Mouse (Mus musculus) embryonic facial prominence, embryonic 11.5 days (tissue): ENCODE results near the gene Hoxa13. TPM values are rescaled to one million over a fixed set of nuclear protein-coding genes. Genes with fewer than 3 reads are reported as not detected.

ENCODE experiments used
- ATAC-seq: fragments of 200-750 bp; cut with Nextera tagmentation; replicated peaks from 2 replicates; pipeline ENCODE4 v1.8.0; 2017; ENCODE audit warnings: low read depth; ENCODE audit not compliant: insufficient number of reproducible peaks, low FRiP score, low TSS enrichment
- DNase-seq: peaks from one replicate; pipeline ENCODE4 v3.0.0-alpha.2; 2015; ENCODE audit warnings: low spot score
- H3K27ac ChIP-seq: fragments of 300-500 bp; sonication (generic); replicated peaks from 2 replicates; pipeline ENCODE4 v1.5.1; 2014; ENCODE audit warnings: mild to moderate bottlenecking, low read depth, low read length, control low read depth
- H3K27me3 ChIP-seq: fragments of 300-500 bp; sonication (generic); 2 replicates; pipeline ENCODE4 v1.6.1; 2014; ENCODE audit warnings: mild to moderate bottlenecking, low read length, moderate library complexity, mixed read lengths; ENCODE audit not compliant: control insufficient read depth, insufficient read depth
- H3K36me3 ChIP-seq: fragments of 300-500 bp; sonication (generic); replicated peaks from 2 replicates; pipeline ENCODE4 v1.6.1; 2014; ENCODE audit warnings: low read depth, mild to moderate bottlenecking, low read length, moderate library complexity, mixed read lengths; ENCODE audit not compliant: control insufficient read depth, insufficient read depth
- H3K4me1 ChIP-seq: fragments of 300-500 bp; sonication (generic); 2 replicates; pipeline ENCODE4 v1.6.1; 2014; ENCODE audit warnings: low read length, mixed read lengths; ENCODE audit not compliant: control insufficient read depth, insufficient read depth
- H3K4me2 ChIP-seq: fragments of 300-500 bp; sonication (generic); 2 replicates; pipeline ENCODE4 v1.6.1; 2014; ENCODE audit warnings: low read depth, mild to moderate bottlenecking, control low read depth, low read length, moderate library complexity
- H3K4me3 ChIP-seq: fragments of 300-500 bp; sonication (generic); 2 replicates; pipeline ENCODE4 v1.5.1; 2014; ENCODE audit warnings: low read depth, low read length, control low read depth
- H3K9ac ChIP-seq: fragments of 300-500 bp; sonication (generic); replicated peaks from 2 replicates; pipeline ENCODE4 v1.6.1; 2014; ENCODE audit warnings: mild to moderate bottlenecking, control low read depth, low read length
- H3K9me3 ChIP-seq: fragments of 300-500 bp; sonication (generic); replicated peaks from 2 replicates; pipeline ENCODE4 v1.6.1; 2016; ENCODE audit warnings: mild to moderate bottlenecking, low read length, inconsistent platforms, mixed read lengths; ENCODE audit not compliant: control insufficient read depth
- WGBS: fragments of 180-500 bp; shearing (Covaris S2); extraction: QIAGEN DNeasy Blood & Tissue Kit; methylation state at CpG from one replicate; pipeline ENCODE4 v1.1.7; 2014; 5-methylcytosine and 5-hydroxymethylcytosine counted together
- polyA plus RNA-seq: library from polyadenylated mRNA; unstranded; fragments of >200 nt; fragmentation: Nextera tagmentation; extraction: Ambion mirVana; gene quantifications from 2 replicates; pipeline ENCODE4 v1.2.1, GENCODE M21; 2014

Gene Hoxa13
- polyA plus RNA-seq, 1 experiment from 2014 or later: not detected

DNA sequence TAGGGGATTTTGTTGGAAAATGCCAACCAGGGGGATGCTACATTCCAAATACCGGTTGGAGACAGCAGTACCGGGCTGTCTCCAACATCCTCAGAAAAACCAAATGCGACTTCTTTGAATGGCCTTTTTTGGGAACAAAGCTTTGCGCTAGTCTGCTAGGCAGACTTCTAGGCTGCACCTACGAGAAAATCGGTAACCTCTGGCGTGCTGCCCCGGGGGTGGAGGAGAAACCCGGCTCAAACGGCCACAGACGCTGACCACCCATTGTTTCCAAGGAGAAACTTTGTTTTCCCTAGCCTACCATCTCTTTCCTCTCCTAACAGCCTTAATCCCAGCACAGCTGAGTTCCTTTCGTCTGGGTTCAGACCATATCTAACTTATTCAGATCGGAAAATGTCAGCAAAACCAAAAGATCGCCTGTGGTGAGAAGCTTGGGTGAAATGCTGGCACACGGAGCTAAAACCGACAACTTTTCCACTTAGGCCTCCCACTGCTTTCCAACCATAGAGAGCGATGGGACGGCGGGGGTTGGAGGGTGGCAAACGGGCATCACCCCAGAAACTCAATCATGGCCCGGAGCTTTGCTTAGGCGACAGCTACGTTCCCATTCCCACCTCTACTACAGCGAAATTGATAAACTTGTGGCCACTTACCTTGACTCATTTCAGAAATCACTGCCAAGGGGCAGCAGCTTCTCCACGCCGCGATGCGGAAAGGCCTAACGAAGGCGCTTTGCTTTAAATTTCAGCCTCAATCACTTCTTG is 20.9 kb downstream of the Hoxa13 start:
- Histone ChIP-seq H3K4me1 (0 out of 2 replicates have a peak, but pooled peaks cover 3% of the 10 kb centered on the region), H3K9ac (no peak overlapping the region), H3K4me3 (no peak overlapping the region), H3K9me3 (no peaks in the 10 kb centered on the region), H3K4me2 (no peak overlapping the region), H3K27me3 (peaks cover 91% of the 10 kb centered on the region), H3K36me3 (no peaks in the 10 kb centered on the region), H3K27ac (no peak overlapping the region)
- 1% methylated on average over 30 of the region's 30 CpGs for WGBS
- DNase-seq (no peak), ATAC-seq (no peak)

DNA sequence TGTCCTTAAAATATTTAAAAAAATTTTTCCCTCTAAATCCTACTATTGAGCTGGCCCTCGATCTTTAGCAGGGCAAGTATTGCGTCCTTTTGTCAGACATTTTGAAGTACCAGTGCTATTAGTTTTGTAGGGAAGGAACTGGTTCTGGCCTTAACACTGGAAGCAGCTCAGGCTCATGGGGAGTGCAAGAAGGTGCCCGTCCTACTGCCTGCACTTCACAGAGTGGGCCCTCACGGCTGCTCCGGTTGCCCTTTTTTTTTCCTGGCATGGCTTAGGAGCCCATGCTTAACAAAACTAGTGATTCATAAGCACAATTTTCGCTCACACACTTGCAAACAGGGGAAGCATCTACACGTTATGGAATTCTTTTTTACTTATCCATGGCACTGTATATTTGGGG is 21.7 kb downstream of the Hoxa13 start:
- H3K27me3 ChIP-seq: peaks cover 93% of the 10 kb centered on the region
- no peak overlapping the region for H3K4me2 ChIP-seq
- DNase-seq (no peak), ATAC-seq (no peak)
- 0 out of 2 replicates have a peak, but pooled peaks cover 3% of the 10 kb centered on the region for H3K4me1 ChIP-seq
- 3% methylated on average over 7 of the region's 7 CpGs for WGBS
- H3K36me3 ChIP-seq: no peaks in the 10 kb centered on the region
- H3K9me3 ChIP-seq: no peaks in the 10 kb centered on the region
- no peak overlapping the region for H3K9ac ChIP-seq
- H3K27ac ChIP-seq: no peak overlapping the region
- H3K4me3 ChIP-seq: no peak overlapping the region

DNA sequence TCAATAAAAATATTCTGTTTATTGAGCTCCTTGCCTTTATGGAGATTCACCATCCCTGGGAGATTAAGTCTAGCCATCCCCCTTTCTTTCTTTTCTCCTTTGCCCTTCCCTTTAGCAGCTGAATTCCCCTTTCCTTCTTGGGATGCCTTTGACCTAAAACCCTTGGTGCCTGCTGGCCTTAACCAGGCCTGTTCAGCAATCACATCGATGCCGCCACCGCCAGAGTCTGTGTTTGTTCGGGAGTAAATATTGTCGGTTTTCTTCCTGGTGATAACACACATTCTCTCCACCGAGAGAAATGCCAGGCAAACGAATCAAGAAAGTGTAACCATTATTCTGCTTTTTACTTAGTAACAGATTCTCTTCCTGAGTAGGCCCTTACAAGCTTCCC is 22.5 kb downstream of the Hoxa13 start:
- Histone ChIP-seq H3K27ac (no peak overlapping the region), H3K36me3 (no peaks in the 10 kb centered on the region), H3K27me3 (peaks cover 93% of the 10 kb centered on the region), H3K9ac (no peak overlapping the region), H3K4me1 (0 out of 2 replicates have a peak, but pooled peaks cover 3% of the 10 kb centered on the region), H3K4me3 (no peak overlapping the region), H3K9me3 (no peaks in the 10 kb centered on the region), H3K4me2 (no peak overlapping the region)
- no peak for DNase-seq
- WGBS: 2% methylated on average over 7 of the region's 7 CpGs
- ATAC-seq: no peak

DNA sequence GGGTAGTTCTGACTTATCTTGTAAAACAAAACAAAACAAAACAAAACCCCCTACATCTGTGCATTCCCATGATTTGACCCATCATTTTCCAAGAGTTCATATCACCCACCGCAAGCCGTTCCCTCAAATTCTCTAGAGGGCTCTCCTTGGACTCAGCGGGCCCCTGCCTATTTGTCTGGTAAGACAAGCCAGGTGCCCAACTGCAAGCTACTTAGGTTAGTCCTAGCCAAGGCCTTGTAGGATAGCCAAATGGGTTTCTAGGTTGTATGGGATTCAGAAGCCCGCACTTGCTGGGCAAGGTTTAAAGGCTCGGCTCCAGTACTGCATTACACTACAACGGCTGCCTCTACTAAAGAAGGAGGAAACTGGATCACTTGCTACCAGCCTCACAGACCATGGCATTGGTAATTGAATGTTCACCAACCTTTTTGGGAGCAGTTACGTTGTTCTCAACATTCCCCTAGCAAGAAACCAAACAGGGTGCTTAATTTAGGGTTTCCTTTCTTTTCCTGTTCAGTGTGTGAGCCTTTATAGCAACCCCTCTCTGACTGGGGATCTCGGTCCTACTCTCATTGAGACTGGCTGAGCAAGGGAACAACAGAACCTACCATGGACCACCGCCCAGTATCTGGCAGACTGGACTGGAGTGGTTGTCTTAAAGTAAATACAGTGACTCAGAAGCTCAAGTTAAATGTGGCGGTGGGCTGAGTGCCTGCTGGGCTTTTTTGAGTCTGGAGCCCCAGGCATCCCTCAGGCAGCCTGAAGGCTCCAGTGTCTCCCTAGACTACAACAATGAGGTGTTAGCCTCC is 23.1 kb downstream of the Hoxa13 start:
- no peaks in the 10 kb centered on the region for H3K9me3 ChIP-seq
- no peak overlapping the region for H3K4me3 ChIP-seq
- H3K9ac ChIP-seq: no peak overlapping the region
- H3K27ac ChIP-seq: no peak overlapping the region
- 0 out of 2 replicates have a peak, but pooled peaks cover 3% of the 10 kb centered on the region for H3K4me1 ChIP-seq
- DNase-seq (no peak), ATAC-seq (no peak)
- WGBS: 6% methylated on average over 10 of the region's 10 CpGs
- peaks cover 93% of the 10 kb centered on the region for H3K27me3 ChIP-seq
- no peaks in the 10 kb centered on the region for H3K36me3 ChIP-seq
- H3K4me2 ChIP-seq: no peak overlapping the region

DNA sequence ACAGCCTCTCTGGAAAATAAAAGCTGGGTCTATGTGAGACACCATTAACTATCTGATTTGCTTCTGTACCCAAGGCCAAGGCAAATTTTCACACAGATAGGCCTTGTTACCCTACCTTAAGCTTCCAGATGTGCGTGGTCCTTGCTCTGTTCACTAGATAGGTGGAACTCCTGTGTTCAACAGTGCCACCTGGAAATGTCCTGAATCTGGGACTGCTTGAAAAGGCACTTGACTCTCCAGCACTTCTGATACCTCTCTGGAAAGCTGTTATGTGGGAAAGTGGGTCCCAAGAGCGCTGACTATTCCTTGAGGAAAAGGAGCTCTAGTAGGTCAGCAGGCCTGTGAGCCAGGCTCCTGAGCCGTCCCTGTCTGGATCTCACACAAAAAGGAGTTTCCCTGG is 23.9 kb downstream of the Hoxa13 start:
- no peak for ATAC-seq
- H3K4me2 ChIP-seq: no peak overlapping the region
- no peak overlapping the region for H3K9ac ChIP-seq
- no peak overlapping the region for H3K27ac ChIP-seq
- 2% methylated on average over 3 of the region's 3 CpGs for WGBS
- H3K4me3 ChIP-seq: no peak overlapping the region
- no peaks in the 10 kb centered on the region for H3K9me3 ChIP-seq
- peaks cover 94% of the 10 kb centered on the region for H3K27me3 ChIP-seq
- DNase-seq: no peak
- 0 out of 2 replicates have a peak, but pooled peaks cover 3% of the 10 kb centered on the region for H3K4me1 ChIP-seq
- no peaks in the 10 kb centered on the region for H3K36me3 ChIP-seq

DNA sequence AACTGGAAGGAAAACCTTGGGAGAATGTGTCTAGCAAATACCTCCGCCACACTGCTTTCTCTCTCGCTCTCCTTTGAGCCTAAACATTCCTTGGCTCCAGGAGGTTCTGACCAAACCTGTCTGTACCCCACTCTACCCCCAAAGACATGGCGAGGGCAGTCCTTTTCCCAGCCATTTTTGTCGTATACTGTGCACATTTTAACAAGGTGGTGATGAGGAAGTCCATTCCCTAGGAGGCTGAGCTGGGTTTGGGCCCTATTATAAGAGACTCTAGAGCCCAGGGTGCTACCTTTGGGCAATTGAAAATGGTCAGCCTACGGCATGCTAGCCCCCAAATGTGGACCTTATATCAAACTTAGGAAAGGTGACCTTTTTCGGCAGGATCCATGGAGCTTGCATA is 24.8 kb downstream of the Hoxa13 start:
- Histone ChIP-seq H3K4me2 (no peak overlapping the region), H3K9me3 (no peaks in the 10 kb centered on the region), H3K36me3 (no peaks in the 10 kb centered on the region), H3K27me3 (peaks cover 90% of the 10 kb centered on the region), H3K9ac (no peak overlapping the region), H3K4me1 (0 out of 2 replicates have a peak, but pooled peaks cover 3% of the 10 kb centered on the region), H3K27ac (no peak overlapping the region), H3K4me3 (no peak overlapping the region)
- WGBS: 22% methylated on average over 6 of the region's 6 CpGs
- no peak for DNase-seq
- ATAC-seq: no peak

DNA sequence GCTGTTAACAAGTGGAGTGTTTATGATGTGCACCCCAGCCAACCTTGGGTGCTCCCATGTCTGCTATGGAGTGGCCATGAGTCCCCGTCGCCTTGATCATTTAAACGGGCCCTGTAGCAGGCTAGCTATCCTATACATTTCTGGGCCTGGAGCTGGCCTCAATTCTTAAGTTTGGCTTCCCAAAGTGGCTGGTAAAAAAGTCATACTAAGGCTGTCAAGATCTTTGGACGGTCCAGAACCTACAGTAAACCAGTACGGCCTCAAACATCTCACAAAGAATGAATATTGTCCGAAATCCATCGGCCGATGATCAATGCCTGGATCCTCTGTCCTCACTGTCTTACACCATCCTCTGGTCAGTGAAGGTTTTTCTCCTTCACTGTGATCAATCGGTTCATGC is 25.4 kb downstream of the Hoxa13 start:
- no peaks in the 10 kb centered on the region for H3K9me3 ChIP-seq
- WGBS: 25% methylated on average over 9 of the region's 9 CpGs

More for the DNA sequence above, 25.4 kb downstream of the Hoxa13 start:
- no peak overlapping the region for H3K4me2 ChIP-seq
- H3K27ac ChIP-seq: no peak overlapping the region
- ATAC-seq (no peak), DNase-seq (no peak)
- no peaks in the 10 kb centered on the region for H3K36me3 ChIP-seq
- H3K27me3 ChIP-seq: peaks cover 90% of the 10 kb centered on the region
- H3K9ac ChIP-seq: no peak overlapping the region
- H3K4me1 ChIP-seq: 0 out of 2 replicates have a peak, but pooled peaks cover 3% of the 10 kb centered on the region
- no peak overlapping the region for H3K4me3 ChIP-seq
